Mouse (Mus musculus) liver, embryonic 13.5 days (tissue): Measurements from ENCODE around the gene Zfp444. TPM values are rescaled to one million over a fixed set of nuclear protein-coding genes. Genes with fewer than 3 reads are reported as not detected.
"Not testable (repeated sequence)": the region's sequence is repeated elsewhere in the genome, so short reads cannot be mapped to it uniquely, and the experiment has no call there.

Experiments
- ATAC-seq: fragments of 200-750 bp; cut with Nextera tagmentation; 2 replicates; pipeline ENCODE4 v1.8.0; 2017; ENCODE audit warnings: low read depth, mild to moderate bottlenecking, moderate number of reproducible peaks, moderate library complexity
- DNase-seq: peaks from one replicate; pipeline ENCODE4 v3.0.0; 2022
- H3K27ac ChIP-seq: fragments of 300-500 bp; sonication (generic); 2 replicates; pipeline ENCODE4 v1.5.1; 2015; ENCODE audit warnings: moderate library complexity, mild to moderate bottlenecking, inconsistent platforms
- H3K27me3 ChIP-seq: fragments of 300-500 bp; sonication (generic); 2 replicates; pipeline ENCODE4 v1.6.1; 2015; ENCODE audit warnings: mild to moderate bottlenecking, inconsistent platforms
- H3K36me3 ChIP-seq: fragments of 300-500 bp; sonication (generic); 2 replicates; pipeline ENCODE4 v1.6.1; 2015; ENCODE audit warnings: mild to moderate bottlenecking, inconsistent platforms
- H3K4me1 ChIP-seq: fragments of 300-500 bp; sonication (generic); replicated peaks from 2 replicates; pipeline ENCODE4 v1.6.1; 2015; ENCODE audit warnings: inconsistent platforms
- H3K4me2 ChIP-seq: fragments of 300-500 bp; sonication (generic); 2 replicates; pipeline ENCODE4 v1.6.1; 2015; ENCODE audit warnings: inconsistent platforms, mild to moderate bottlenecking, moderate library complexity
- H3K4me3 ChIP-seq: fragments of 300-500 bp; sonication (generic); replicated peaks from 2 replicates; pipeline ENCODE4 v1.5.1; 2015; ENCODE audit warnings: mild to moderate bottlenecking, inconsistent platforms
- H3K9ac ChIP-seq: fragments of 300-500 bp; sonication (generic); 2 replicates; pipeline ENCODE4 v1.6.1; 2015; ENCODE audit warnings: mild to moderate bottlenecking, inconsistent platforms
- H3K9me3 ChIP-seq: fragments of 300-500 bp; sonication (generic); replicated peaks from 2 replicates; pipeline ENCODE4 v1.6.1; 2016; ENCODE audit warnings: inconsistent platforms
- WGBS: fragments of 180-500 bp; shearing (Covaris S2); methylation state at CpG from one replicate; pipeline ENCODE4 v1.1.7; 2015; ENCODE audit not compliant: insufficient replicate concordance; 5-methylcytosine and 5-hydroxymethylcytosine counted together
- polyA plus RNA-seq: library from polyadenylated mRNA; unstranded; fragments of >200 nt; fragmentation: Nextera tagmentation; extraction: Ambion mirVana; gene quantifications from 2 replicates; pipeline ENCODE4 v1.2.1, GENCODE M21; 2015

The Zfp444 gene
- polyA plus RNA-seq, 1 experiment from 2014 or later: 21.0 TPM

DNA sequence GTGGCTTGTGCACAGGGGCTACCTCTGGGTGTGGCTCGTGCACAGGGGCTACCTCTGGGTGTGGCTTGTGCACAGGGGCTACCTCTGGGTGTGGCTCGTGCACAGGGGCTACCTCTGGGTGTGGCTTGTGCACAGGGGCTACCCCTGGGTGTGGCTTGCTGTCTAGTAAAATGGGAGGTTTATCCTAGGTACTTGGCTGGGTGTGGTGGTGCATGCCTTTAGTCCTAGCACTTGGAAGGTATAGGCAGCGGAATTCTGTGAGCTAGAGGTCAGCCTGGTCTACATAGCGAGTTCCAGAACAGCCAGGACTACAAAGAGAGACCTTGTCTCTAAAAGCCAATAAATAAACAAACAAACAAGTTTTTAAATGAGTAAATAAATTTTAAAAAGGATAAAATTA lies 42.7 kb downstream of the Zfp444 start:
- not testable (repeated sequence) for H3K9ac ChIP-seq, H3K4me3 ChIP-seq, H3K4me1 ChIP-seq, H3K27me3 ChIP-seq, H3K36me3 ChIP-seq, ATAC-seq, H3K4me2 ChIP-seq, H3K9me3 ChIP-seq, DNase-seq, H3K27ac ChIP-seq
- WGBS: 41% methylated on average over 4 of the region's 4 CpGs

DNA sequence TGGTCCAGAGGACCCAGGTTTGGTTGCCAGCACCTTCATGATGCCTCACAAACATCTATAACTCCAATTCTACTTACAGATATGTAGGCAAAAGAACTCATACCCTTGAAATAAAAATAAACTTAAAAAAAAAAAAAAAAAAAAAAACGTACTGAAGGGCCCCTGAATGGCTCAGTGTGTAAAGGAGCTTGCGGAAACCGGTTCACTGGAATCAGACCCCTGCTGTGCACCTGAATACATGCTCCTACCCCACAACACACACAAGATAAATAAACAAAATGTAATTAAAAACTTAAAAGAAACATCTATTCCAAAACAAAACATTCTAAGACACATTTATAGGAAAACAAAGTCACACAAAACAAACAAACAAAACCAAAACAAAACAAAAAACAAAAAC lies 48.1 kb downstream of the Zfp444 start:
- WGBS: 43% methylated on average over 3 of the region's 3 CpGs
- ATAC-seq (no peak), DNase-seq (no peak)
- no peaks in the 10 kb centered on the region for H3K9me3 ChIP-seq
- H3K4me2 ChIP-seq: no peak overlapping the region
- no peaks in the 10 kb centered on the region for H3K4me1 ChIP-seq
- H3K9ac ChIP-seq: no peak overlapping the region
- H3K36me3 ChIP-seq: no peaks in the 10 kb centered on the region
- no peak overlapping the region for H3K27ac ChIP-seq
- no peaks in the 10 kb centered on the region for H3K27me3 ChIP-seq
- no peak overlapping the region for H3K4me3 ChIP-seq

DNA sequence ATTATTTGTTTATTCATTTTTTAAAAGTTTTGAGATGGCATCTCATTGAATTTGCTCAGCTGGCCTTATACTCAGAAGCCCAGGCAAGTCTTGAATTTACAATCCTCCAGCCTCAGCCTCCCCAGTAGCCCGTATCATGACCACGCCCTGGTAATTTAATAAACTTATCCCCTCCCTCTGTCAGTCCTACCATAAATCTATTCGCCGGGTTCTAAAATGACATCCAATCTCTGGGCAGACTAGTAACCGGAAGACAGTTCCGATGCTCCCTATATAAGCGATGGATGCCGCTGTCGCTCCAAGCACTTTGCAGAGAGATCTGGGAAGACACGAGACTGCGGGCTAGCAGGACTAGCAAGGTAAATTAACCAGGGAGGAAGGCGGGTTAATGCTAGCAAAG lies 50.0 kb downstream of the Zfp444 start, which contains the start of gene Zscan5b:
Gene Zscan5b (plus strand): TSS at position 301 of the 400 bp plus-strand sequence.
- Histone ChIP-seq H3K36me3 (no peaks in the 10 kb centered on the region), H3K4me3 (no peak within 1 kb of the TSS), H3K9ac (no peak within 1 kb of the TSS), H3K4me2 (no peak within 1 kb of the TSS), H3K27ac (no peak within 1 kb of the TSS), H3K9me3 (no peaks in the 10 kb centered on the region), H3K27me3 (no peaks in the 10 kb centered on the region), H3K4me1 (no peaks in the 10 kb centered on the region)
- WGBS: 81% methylated on average over 12 of the region's 12 CpGs
- ATAC-seq (no peak), DNase-seq (no peak)

DNA sequence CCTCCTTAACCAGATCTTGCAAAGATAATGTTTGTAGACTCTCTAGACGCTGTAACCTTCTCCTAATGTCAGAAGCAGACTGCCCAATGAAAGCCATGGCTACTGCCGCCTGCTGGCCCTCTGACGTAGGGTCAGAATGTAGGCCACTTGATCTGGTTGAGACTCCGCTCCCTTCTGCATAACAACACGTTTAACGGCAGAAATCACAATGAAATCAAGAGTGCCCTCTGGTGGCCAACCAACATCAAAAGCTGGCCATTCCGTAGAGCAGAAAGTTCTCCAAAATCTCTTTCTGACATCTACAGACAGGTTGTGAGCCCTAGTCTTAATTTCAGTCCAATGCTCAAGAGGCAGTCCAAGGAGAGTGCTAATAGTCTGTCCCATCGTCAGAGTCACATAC lies 56.5 kb downstream of the Zfp444 start:
- 43% methylated on average over 8 of the region's 8 CpGs for WGBS
- not testable (repeated sequence) for ATAC-seq, H3K36me3 ChIP-seq, H3K4me1 ChIP-seq, H3K9ac ChIP-seq, H3K27ac ChIP-seq, H3K4me2 ChIP-seq, H3K27me3 ChIP-seq, H3K4me3 ChIP-seq, DNase-seq, H3K9me3 ChIP-seq

DNA sequence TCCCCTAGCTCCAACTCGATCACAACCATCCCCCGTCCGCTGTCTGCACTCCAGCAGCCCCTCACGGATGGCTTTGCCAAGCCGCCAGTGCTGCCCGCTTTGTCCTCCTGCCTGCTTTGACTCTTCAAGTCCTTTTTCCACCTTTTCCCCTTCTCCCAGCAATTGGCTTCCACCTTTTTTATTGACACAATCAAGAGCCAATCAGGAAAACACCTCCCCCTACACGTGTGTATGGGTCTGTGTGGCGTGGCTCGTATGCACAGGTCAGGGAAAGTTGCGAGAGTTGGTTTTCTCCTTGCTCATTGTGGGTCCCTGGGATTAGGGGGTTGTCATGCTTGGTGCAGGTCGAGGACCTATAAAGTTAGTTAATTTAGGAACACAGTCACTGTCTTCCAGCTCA lies 67.8 kb downstream of the Zfp444 start:
- WGBS: 37% methylated on average over 11 of the region's 11 CpGs
- ATAC-seq (no peak), DNase-seq (no peak)
- no peaks in the 10 kb centered on the region for H3K36me3 ChIP-seq
- H3K9me3 ChIP-seq: no peaks in the 10 kb centered on the region
- H3K27ac ChIP-seq: no peak overlapping the region
- no peaks in the 10 kb centered on the region for H3K4me1 ChIP-seq
- no peak overlapping the region for H3K4me2 ChIP-seq
- no peak overlapping the region for H3K9ac ChIP-seq
- H3K4me3 ChIP-seq: no peak overlapping the region
- H3K27me3 ChIP-seq: no peaks in the 10 kb centered on the region

DNA sequence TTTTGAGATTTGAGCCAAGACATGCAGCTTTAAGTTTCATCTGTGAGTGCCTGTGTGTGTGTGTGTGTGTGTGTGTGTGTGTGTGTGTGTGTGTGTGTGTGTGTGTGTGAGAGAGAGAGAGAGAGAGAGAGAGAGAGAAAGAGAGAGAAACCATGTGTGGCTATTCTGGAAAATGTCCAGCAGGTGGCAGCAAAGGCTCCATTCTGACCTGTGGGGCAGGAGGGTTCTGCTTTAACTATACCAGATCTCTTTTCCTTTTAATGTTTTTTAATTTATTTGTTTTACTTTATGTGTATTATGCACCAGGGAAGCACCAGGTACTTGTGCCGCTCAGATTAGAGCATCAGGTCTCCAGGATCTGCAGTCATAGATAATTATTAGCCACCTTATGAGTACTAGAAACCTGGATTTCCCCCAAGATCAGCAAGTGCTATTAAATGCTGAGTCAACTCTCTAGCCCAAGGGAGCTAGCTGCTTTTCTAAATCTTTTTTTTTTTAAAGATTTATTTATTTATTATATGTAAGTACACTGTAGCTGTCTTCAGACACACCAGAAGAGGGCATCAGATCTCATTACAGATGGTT lies 68.9 kb downstream of the Zfp444 start:
- not testable (repeated sequence) for H3K4me3 ChIP-seq, ATAC-seq, H3K36me3 ChIP-seq, H3K27me3 ChIP-seq, H3K9ac ChIP-seq, H3K4me2 ChIP-seq, H3K9me3 ChIP-seq, H3K4me1 ChIP-seq, H3K27ac ChIP-seq
- WGBS: 4% methylated on average over 1 of the region's 1 CpGs
- peak; percentile 3 for DNase-seq

Other genes with a start within 250 kb of the Zfp444 start
- gene Vmn1r65, start 161.2 kb upstream of the Zfp444 start, polyA plus RNA-seq: not detected in 2 replicates
- gene Nlrp4c, start 127.1 kb upstream of the Zfp444 start, polyA plus RNA-seq: not detected in 2 replicates
- 9.9 and 12.0 TPM in 2 replicates for gene Zfp787, start 16.2 kb upstream of the Zfp444 start, polyA plus RNA-seq
- gene Galp, start 24.9 kb downstream of the Zfp444 start, polyA plus RNA-seq: not detected in 2 replicates
- not detected in 2 replicates for gene Zscan5b, start 50.1 kb downstream of the Zfp444 start, polyA plus RNA-seq
- gene Epp13, start 80.5 kb downstream of the Zfp444 start, polyA plus RNA-seq: not detected in 2 replicates
- gene Zfp667, start 114.4 kb downstream of the Zfp444 start, polyA plus RNA-seq: 7.1 and 7.6 TPM in 2 replicates
- 1.1 and 1.3 TPM in 2 replicates for gene Zfp583, start 159.1 kb downstream of the Zfp444 start, polyA plus RNA-seq
- gene Gm3854, start 171.5 kb downstream of the Zfp444 start, polyA plus RNA-seq: 0.32 and 0.39 TPM in 2 replicates
- 0.88 and 0.97 TPM in 2 replicates for gene Zfp78, start 191.1 kb downstream of the Zfp444 start, polyA plus RNA-seq
- gene Zfp28, start 211.1 kb downstream of the Zfp444 start, polyA plus RNA-seq: 1.3 and 1.6 TPM in 2 replicates
- gene Smim17, start 226.5 kb downstream of the Zfp444 start, polyA plus RNA-seq: not detected in 2 replicates
- gene Gm20715, start 238.1 kb downstream of the Zfp444 start, polyA plus RNA-seq: not detected in 2 replicates